Mouse (Mus musculus) megakaryocyte progenitor cell, adult 5-6 weeks (primary cell): ENCODE data around the gene Adar. TPM values are rescaled to one million over a fixed set of nuclear protein-coding genes. Genes with fewer than 3 reads are reported as not detected.

ENCODE experiments used
- ATAC-seq: replicated peaks from 2 replicates; pipeline ENCODE4 v1.8.0; 2016; ENCODE audit warnings: mild to moderate bottlenecking, moderate TSS enrichment, inconsistent platforms; ENCODE audit not compliant: poor library complexity
- total RNA-seq, 2 experiments: library from RNA; stranded (forward) in 1 of 2; stranded (reverse) in 1 of 2; fragments of 157-497, 149-512 nt in 1 of 2; fragments of 200-1000 nt in 1 of 2; gene quantifications; 2 replicates each; pipeline versions ENCODE4 v1.2.3 to v1.2.4; 2015 to 2017

Gene Adar
- total RNA-seq, 2 experiments from 2014 or later, result 23.2 to 23.7 TPM

- ATAC-seq, result peak; percentile 95
Measured at GRCm38 (mm10) chr3:89730350-89731331, 15.8 kb downstream of the Adar start.

DNA sequence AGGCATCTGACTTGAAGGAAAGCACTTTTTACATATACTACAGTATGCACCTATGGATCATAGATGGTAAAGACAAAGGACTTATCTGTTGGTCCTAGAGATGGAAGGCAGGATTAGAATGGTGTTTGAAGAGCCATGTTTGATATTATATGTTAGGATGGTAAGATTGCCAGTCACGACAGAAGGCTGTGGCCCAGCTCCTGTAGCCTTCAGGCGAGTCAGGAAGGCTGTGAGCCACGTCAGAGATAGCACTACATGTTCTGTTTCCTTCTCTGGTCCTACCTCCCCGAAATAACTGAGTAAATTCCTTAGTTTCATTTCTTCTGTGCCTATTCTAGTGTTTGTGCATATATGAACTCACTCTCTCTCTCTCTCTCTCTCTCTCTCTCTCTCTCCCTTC is 17.3 kb downstream of the Adar start:
- ATAC-seq, result no peak

GRCm38 (mm10) chr3:89738509-89738908 is 23.7 kb downstream of the Adar start:
- no peak for ATAC-seq

DNA sequence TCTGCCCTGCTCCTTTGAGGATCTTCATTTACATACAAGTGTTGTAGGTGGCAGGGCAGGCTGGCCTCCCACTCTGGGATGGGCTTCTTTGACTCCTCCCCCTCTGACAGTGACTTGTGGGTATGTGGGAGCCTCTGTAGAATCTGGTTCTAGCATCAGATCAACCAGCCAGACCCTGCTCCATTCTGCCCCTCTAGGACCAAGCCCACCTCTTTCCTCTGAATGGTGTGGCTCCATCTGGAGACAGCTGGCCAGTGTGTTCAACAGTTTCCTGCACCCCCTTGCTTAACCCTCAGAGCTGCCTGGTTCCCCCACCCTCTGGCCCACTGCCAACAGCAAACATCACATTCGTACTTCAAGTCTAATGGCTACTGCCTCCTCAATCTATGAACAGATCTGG is 37.5 kb downstream of the Adar start:
- ATAC-seq, result peak; percentile 47

- ATAC-seq, result no peak
Measured at GRCm38 (mm10) chr3:89755283-89755682, 40.5 kb downstream of the Adar start.

DNA sequence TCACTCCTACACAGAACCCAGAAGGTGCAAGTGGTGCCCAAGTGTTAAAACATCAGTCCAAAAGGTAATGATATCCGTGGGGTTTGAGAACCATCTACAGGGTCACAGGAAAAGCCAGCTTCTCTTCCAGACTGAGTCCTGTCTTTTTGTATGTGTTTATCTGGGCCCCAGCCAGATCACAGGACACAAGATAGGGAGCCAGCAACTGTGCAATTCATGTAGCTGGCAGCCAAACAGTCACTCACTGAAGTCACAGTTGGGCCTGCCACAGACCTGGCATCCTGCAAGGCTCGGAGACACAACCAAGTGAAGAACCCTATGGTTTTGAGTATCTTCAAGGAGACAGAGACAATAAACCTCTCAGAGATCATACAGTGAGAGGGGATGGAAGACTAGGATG is 43.0 kb downstream of the Adar start:
- ATAC-seq, result no peak

DNA sequence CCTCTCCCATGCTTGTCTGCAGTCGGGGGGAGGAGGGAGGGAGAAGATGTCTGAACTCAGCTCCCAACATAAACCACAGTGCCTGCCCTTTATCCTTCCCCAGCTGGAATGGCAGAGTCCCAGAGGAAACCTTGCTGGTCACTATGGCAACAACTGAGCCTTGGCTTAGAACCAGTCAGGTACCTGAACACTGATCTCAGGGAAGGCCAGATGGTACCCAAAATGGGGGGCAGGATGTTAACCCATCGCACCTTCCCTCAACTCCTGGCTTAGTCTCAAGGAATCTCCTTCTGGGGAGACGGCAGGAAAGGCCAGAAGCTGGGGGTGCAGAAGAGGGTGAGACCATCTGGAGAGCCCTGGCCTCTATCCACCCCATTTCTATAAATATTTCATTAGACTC is 45.0 kb downstream of the Adar start:
- ATAC-seq, result no peak

GRCm38 (mm10) chr3:89764119-89764724 is 49.4 kb downstream of the Adar start, which contains the start of gene Chrnb2:
Chrnb2 (minus strand) TSS chr3:89764632.
- peak; percentile 100 for ATAC-seq

GRCm38 (mm10) chr3:89769584-89769983 is 54.8 kb downstream of the Adar start:
- ATAC-seq, result no peak

GRCm38 (mm10) chr3:89770425-89771002 is 55.7 kb downstream of the Adar start:
- ATAC-seq, result no peak

DNA sequence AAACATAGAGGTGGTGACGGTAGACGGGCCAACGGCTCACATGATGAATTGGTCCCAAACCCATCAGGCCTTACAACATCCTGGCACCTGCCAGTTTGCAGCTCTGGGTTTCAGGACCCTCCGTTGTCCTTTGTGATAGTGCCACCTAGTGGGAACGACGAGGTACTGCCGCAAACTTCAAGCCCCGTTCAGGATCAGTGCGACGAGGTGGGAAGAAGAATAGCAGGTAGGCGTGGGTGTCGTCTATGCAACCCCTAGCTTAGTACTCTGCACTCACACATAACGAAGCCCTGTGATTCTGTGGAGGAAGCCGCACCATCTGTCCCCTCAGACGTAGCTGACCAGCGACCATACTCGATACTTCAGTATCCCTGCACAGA is 57.8 kb downstream of the Adar start:
- ATAC-seq, result peak; percentile 83

GRCm38 (mm10) chr3:89772968-89773709 is 58.3 kb downstream of the Adar start, which contains the start of gene Ube2q1:
Ube2q1 (plus strand) TSS chr3:89773616.
- peak; percentile 81 for ATAC-seq

GRCm38 (mm10) chr3:89773740-89774211 is 59.0 kb downstream of the Adar start:
- no peak for ATAC-seq

DNA sequence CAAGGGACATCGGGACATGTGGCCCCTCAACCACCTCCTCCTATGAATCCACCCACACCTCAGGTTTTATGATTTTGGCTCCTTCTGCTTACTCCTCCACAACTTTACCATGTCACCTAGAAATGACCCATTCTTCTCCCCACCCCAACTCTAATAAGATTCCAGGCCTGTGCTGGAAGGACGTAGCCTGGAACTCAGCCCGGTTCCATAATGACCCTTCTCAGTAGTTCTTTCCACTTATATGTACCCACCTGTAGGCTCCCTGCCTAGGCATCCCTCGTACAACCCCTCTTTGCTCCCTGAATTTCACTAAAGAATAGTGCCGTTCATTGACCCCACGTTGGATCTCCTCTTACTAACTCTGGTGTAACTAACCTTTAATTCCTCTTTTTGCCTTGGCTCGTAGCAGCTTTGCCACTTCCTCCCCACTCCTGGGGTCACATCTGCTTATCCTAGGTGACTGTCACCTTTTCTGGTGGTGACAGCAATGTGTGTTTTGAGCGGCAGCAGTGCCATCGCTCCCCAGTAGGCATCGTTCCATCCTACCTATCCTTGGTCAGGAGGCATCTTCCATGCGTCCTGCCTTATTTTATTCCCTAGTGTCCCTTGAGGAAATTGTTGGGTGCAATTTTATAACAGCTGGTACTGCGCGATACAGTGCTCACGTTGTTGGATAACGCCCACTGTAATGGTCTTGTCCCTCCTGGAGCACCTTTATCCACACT is 59.6 kb downstream of the Adar start:
- ATAC-seq, result peak; percentile 41

DNA sequence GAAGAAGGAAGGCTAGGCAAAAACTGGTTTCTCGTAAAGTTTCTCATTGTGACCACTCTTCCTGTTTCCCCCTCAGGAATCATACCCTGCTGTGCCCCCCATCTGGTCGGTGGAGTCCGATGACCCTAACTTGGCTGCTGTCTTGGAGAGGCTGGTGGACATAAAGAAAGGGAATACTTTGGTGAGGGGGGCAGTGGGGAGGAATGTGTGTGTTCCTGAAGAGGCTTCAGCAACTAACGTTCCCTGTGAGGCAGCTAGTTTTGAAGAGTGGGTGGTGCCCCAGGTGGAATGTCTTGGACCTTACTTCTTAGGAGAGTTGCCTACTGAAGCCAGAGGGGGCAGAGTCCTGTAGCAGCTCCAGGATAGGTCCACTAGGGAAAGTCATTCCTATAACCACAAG is 61.2 kb downstream of the Adar start:
- no peak for ATAC-seq

GRCm38 (mm10) chr3:89780102-89780501 is 65.3 kb downstream of the Adar start:
- ATAC-seq, result no peak

DNA sequence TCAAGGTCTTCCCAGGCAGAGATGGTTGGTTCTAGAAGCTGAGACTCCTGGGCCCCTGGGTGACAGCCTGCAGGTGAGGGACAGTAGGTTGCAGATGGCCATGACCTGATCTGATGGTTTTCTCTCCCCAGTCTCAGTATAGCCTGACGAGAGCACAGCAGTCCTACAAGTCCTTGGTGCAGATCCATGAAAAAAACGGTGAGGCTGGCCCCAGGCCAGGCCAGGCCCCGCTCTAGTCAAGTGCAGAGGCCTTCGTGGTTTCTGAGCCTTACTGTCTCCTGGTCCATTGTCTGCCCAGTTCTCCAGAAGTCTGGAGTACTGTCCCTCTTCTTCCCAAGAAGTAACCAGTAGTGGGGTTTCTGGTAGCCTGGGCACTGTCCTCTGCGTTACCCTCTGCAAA is 66.8 kb downstream of the Adar start:
- no peak for ATAC-seq

- ATAC-seq, result peak; percentile 95
Measured at GRCm38 (mm10) chr3:89784991-89785753, 70.3 kb downstream of the Adar start.

DNA sequence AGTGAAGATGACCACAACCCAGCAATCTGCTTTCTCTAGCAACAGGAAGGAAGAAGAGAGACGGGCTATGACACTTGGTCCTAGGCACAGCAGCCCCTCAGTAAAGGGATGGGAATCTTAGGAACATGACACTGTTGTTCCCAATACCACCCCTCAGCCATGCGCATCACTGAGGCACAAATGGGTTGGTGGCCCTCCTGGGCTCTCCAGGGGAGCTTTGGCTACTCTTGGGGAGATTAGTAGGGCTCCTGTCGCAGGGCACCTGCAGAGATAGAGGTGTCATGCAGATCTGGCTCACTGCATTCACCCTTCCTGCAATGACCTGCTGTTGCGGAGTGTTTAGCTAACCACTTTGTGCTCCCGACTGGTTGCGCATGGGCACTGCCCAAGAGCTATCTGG is 71.5 kb downstream of the Adar start:
- no peak for ATAC-seq
